Mouse (Mus musculus) heart, adult 2 months (tissue): ENCODE results near the gene Nrap.

Experiments
- CTCF ChIP-seq: fragments of 200-600 bp; IDR thresholded peaks from 2 replicates; pipeline ENCODE4 v1.8.1; 2022; ENCODE audit warnings: antibody characterized with exemption, mild to moderate bottlenecking, moderate library complexity
- EP300 ChIP-seq: fragments of 200-500 bp; IDR thresholded peaks from 2 replicates; pipeline ENCODE4 v1.6.1; 2011; ENCODE audit warnings: low read depth, low read length, control low read depth; ENCODE audit not compliant: insufficient read depth
- POLR2A ChIP-seq: fragments of 200-500 bp; IDR thresholded peaks from 2 replicates; pipeline ENCODE4 v1.6.1; 2011; ENCODE audit warnings: mild to moderate bottlenecking, low read depth, low read length, control low read depth; ENCODE audit not compliant: insufficient read depth

DNA sequence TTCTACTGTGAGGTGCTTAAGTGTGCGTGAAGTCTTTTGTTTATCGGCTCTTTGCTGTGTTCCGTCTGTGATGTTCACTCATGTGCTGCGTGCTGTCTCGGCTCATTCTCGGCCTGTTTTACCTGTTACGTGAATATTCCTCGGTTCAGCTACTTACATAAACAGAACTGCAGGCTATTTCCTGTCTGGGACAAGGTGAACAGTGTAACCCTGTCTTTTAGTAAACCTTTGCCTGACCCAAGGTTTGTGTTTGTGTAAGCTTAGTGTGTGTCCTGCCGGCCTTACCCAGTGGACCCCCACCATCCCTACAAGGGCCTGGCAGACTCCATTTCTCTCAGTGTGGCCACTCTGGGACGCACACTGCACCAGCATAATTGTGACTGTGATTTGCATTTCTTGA, 42.9 kb upstream of the Nrap start:
- TF ChIP-seq CTCF (no peak), POLR2A (no peak), EP300 (no peak)
